Mouse (Mus musculus) cerebellum, adult 2 months (tissue): Measurements from ENCODE around the gene BC049715.

Source experiments
- CTCF ChIP-seq: fragments of 200-500 bp; IDR thresholded peaks from 2 replicates; pipeline ENCODE4 v1.5.1; 2011; ENCODE audit warnings: low read depth, mild to moderate bottlenecking, control low read depth, low read length, moderate library complexity, borderline replicate concordance; ENCODE audit not compliant: insufficient read depth
- POLR2A ChIP-seq: fragments of 200-500 bp; IDR thresholded peaks from 2 replicates; pipeline ENCODE4 v1.6.1; 2011; ENCODE audit warnings: low read length, control low read depth, borderline replicate concordance; ENCODE audit not compliant: insufficient read depth

- no peak for TF ChIP-seq CTCF
- TF ChIP-seq POLR2A = no peak
Measured at GRCm38 (mm10) chr6:136844903-136845302, 17.5 kb downstream of the BC049715 start.
